Mouse (Mus musculus) hindbrain, embryonic 15.5 days (tissue): Measurements from ENCODE around the gene Pml. TPM values are rescaled to one million over a fixed set of nuclear protein-coding genes. Genes with fewer than 3 reads are reported as not detected.
A peak's percentile ranks its signal among the peaks of the same experiment; 100 is the strongest.

Experiments
- ATAC-seq: fragments of 200-750 bp; cut with Nextera tagmentation; 2 replicates; pipeline ENCODE4 v1.8.0; 2017; ENCODE audit warnings: low read depth, moderate number of reproducible peaks, moderate TSS enrichment; ENCODE audit not compliant: low FRiP score
- H3K27ac ChIP-seq: fragments of 300-500 bp; sonication (generic); replicated peaks from 2 replicates; pipeline ENCODE4 v1.5.1; 2015; ENCODE audit warnings: mild to moderate bottlenecking, inconsistent platforms
- H3K27me3 ChIP-seq: fragments of 300-500 bp; sonication (generic); 2 replicates; pipeline ENCODE4 v1.6.1; 2015; ENCODE audit warnings: control low read depth, inconsistent platforms
- H3K36me3 ChIP-seq: fragments of 300-500 bp; sonication (generic); 2 replicates; pipeline ENCODE4 v1.6.1; 2015; ENCODE audit warnings: control low read depth, inconsistent platforms
- H3K4me1 ChIP-seq: fragments of 300-500 bp; sonication (generic); replicated peaks from 2 replicates; pipeline ENCODE4 v1.6.1; 2015; ENCODE audit warnings: control low read depth, inconsistent platforms
- H3K4me2 ChIP-seq: fragments of 300-500 bp; sonication (generic); 2 replicates; pipeline ENCODE4 v1.6.1; 2015; ENCODE audit warnings: moderate library complexity, mild to moderate bottlenecking, inconsistent platforms
- H3K4me3 ChIP-seq: fragments of 300-500 bp; sonication (generic); 2 replicates; pipeline ENCODE4 v1.5.1; 2015; ENCODE audit warnings: mild to moderate bottlenecking, inconsistent platforms
- H3K9ac ChIP-seq: fragments of 300-500 bp; sonication (generic); 2 replicates; pipeline ENCODE4 v1.6.1; 2015; ENCODE audit warnings: inconsistent platforms
- H3K9me3 ChIP-seq: fragments of 300-500 bp; sonication (generic); 2 replicates; pipeline ENCODE4 v1.6.1; 2016; ENCODE audit warnings: control low read depth, inconsistent platforms
- WGBS: fragments of 180-500 bp; shearing (Covaris S2); methylation state at CpG from one replicate; pipeline ENCODE4 v1.1.7; 2015; 5-methylcytosine and 5-hydroxymethylcytosine counted together
- polyA plus RNA-seq: library from polyadenylated mRNA; unstranded; fragments of >200 nt; fragmentation: Nextera tagmentation; extraction: Ambion mirVana; gene quantifications from 2 replicates; pipeline ENCODE4 v1.2.1, GENCODE M21; 2015

Pml gene
- polyA plus RNA-seq, 1 experiment from 2014 or later, result 4.3 TPM

- Histone ChIP-seq H3K4me2 (peak within 1 kb of the TSS; percentile 64), H3K9ac (peak within 1 kb of the TSS; percentile 23; the same call in 1 of the 2 replicates), H3K27me3 (peaks cover 57% of the 10 kb centered on the region), H3K9me3 (no peaks in the 10 kb centered on the region), H3K4me1 (peaks cover 53% of the 10 kb centered on the region), H3K36me3 (no peaks in the 10 kb centered on the region), H3K27ac (peak within 1 kb of the TSS; percentile 70), H3K4me3 (peak within 1 kb of the TSS; percentile 35)
- ATAC-seq, result peak; percentile 58; the same call in 1 of the 2 replicates
- WGBS, result 2% methylated on average over 42 of the region's 42 CpGs
Measured at GRCm38 (mm10) chr9:58203516-58204447, 45.8 kb downstream of the Pml start, which contains the start of the genes Islr and Islr2. Gene Islr (minus strand): TSS chr9:58204306. Gene Islr2 (minus strand): TSS chr9:58204319.

GRCm38 (mm10) chr9:58202676-58203453, 46.7 kb downstream of the Pml start:
- no peak for ATAC-seq
- peak overlapping the region; percentile 64 for H3K4me2 ChIP-seq
- H3K4me1 ChIP-seq, result peaks cover 62% of the 10 kb centered on the region
- 4% methylated on average over 14 of the region's 14 CpGs for WGBS
- H3K27me3 ChIP-seq, result peaks cover 65% of the 10 kb centered on the region
- peak overlapping the region; percentile 23; the same call in 1 of the 2 replicates for H3K9ac ChIP-seq
- H3K4me3 ChIP-seq, result peak overlapping the region; percentile 35
- H3K9me3 ChIP-seq, result no peaks in the 10 kb centered on the region
- H3K36me3 ChIP-seq, result no peaks in the 10 kb centered on the region
- peak overlapping the region; percentile 70 for H3K27ac ChIP-seq

- H3K4me2 ChIP-seq, result peak overlapping the region; percentile 64
- H3K4me3 ChIP-seq, result peak overlapping the region; percentile 35
- H3K27me3 ChIP-seq, result peaks cover 72% of the 10 kb centered on the region
- peak overlapping the region; percentile 70 for H3K27ac ChIP-seq
- H3K9ac ChIP-seq, result peak overlapping the region; percentile 23; the same call in 1 of the 2 replicates
- ATAC-seq, result no peak
- H3K36me3 ChIP-seq, result no peaks in the 10 kb centered on the region
- H3K9me3 ChIP-seq, result no peaks in the 10 kb centered on the region
- under 1% methylated on average over 37 of the region's 37 CpGs for WGBS
- peaks cover 71% of the 10 kb centered on the region for H3K4me1 ChIP-seq
Measured at GRCm38 (mm10) chr9:58201861-58202549, 47.6 kb downstream of the Pml start.

- 2% methylated on average over 24 of the region's 24 CpGs for WGBS
- peak overlapping the region; percentile 35 for H3K4me3 ChIP-seq
- H3K9me3 ChIP-seq, result no peaks in the 10 kb centered on the region
- no peak for ATAC-seq
- peaks cover 78% of the 10 kb centered on the region for H3K4me1 ChIP-seq
- H3K36me3 ChIP-seq, result no peaks in the 10 kb centered on the region
- peaks cover 77% of the 10 kb centered on the region for H3K27me3 ChIP-seq
- H3K27ac ChIP-seq, result peak overlapping the region; percentile 70
- H3K9ac ChIP-seq, result peak overlapping the region; percentile 38
- peak overlapping the region; percentile 64 for H3K4me2 ChIP-seq
Measured at GRCm38 (mm10) chr9:58201091-58201842, 48.3 kb downstream of the Pml start.

GRCm38 (mm10) chr9:58200270-58201090, 49.1 kb downstream of the Pml start:
- H3K27ac ChIP-seq, result peak overlapping the region; percentile 70
- H3K36me3 ChIP-seq, result no peaks in the 10 kb centered on the region
- H3K4me1 ChIP-seq, result peaks cover 80% of the 10 kb centered on the region
- no peak for ATAC-seq
- peak overlapping the region; percentile 64 for H3K4me2 ChIP-seq
- peaks cover 84% of the 10 kb centered on the region for H3K27me3 ChIP-seq
- peak overlapping the region; percentile 35 for H3K4me3 ChIP-seq
- H3K9me3 ChIP-seq, result no peaks in the 10 kb centered on the region
- 8% methylated on average over 11 of the region's 11 CpGs for WGBS
- H3K9ac ChIP-seq, result peak overlapping the region; percentile 38

GRCm38 (mm10) chr9:58199381-58200269, 50.0 kb downstream of the Pml start:
- H3K27me3 ChIP-seq, result peaks cover 81% of the 10 kb centered on the region
- H3K27ac ChIP-seq, result peak overlapping the region; percentile 70
- no peaks in the 10 kb centered on the region for H3K36me3 ChIP-seq
- H3K9ac ChIP-seq, result peak overlapping the region; percentile 38
- H3K4me1 ChIP-seq, result peaks cover 78% of the 10 kb centered on the region
- peak overlapping the region; percentile 35 for H3K4me3 ChIP-seq
- no peak for ATAC-seq
- no peaks in the 10 kb centered on the region for H3K9me3 ChIP-seq
- 1% methylated on average over 41 of the region's 41 CpGs for WGBS
- H3K4me2 ChIP-seq, result peak overlapping the region; percentile 64

- Histone ChIP-seq H3K4me2 (peak overlapping the region; percentile 64), H3K36me3 (no peaks in the 10 kb centered on the region), H3K27ac (peak overlapping the region; percentile 70; the same call in 1 of the 2 replicates), H3K27me3 (peaks cover 84% of the 10 kb centered on the region), H3K9ac (peak overlapping the region; percentile 47; the same call in 1 of the 2 replicates), H3K4me1 (peaks cover 73% of the 10 kb centered on the region), H3K9me3 (no peaks in the 10 kb centered on the region), H3K4me3 (peak overlapping the region; percentile 35)
- WGBS, result 1% methylated on average over 37 of the region's 38 CpGs
- ATAC-seq, result no peak
Measured at GRCm38 (mm10) chr9:58198801-58199371, 50.7 kb downstream of the Pml start.

GRCm38 (mm10) chr9:58197781-58198701, 51.5 kb downstream of the Pml start:
- no peaks in the 10 kb centered on the region for H3K9me3 ChIP-seq
- H3K27me3 ChIP-seq, result peaks cover 75% of the 10 kb centered on the region
- peak; percentile 25; the same call in 1 of the 2 replicates for ATAC-seq
- peak overlapping the region; percentile 35 for H3K4me3 ChIP-seq
- H3K36me3 ChIP-seq, result no peaks in the 10 kb centered on the region
- H3K4me1 ChIP-seq, result peaks cover 68% of the 10 kb centered on the region
- peak overlapping the region; percentile 70; the same call in 1 of the 2 replicates for H3K27ac ChIP-seq
- H3K9ac ChIP-seq, result peak overlapping the region; percentile 47
- H3K4me2 ChIP-seq, result peak overlapping the region; percentile 64
- 2% methylated on average over 53 of the region's 58 CpGs for WGBS
